Mouse (Mus musculus): ENCODE measurements around the gene Siah1b.
A peak's percentile ranks its signal among the peaks of the same experiment; 100 is the strongest.

Siah1b gene

GRCm38 (mm10) chrX:164076040-164076775 is at the start of gene Siah1b:
Siah1b (minus strand) TSS chrX:164076493.
- peak; percentile 95 for DNase-seq (ENCODE audit: low read depth, low spot score)

DNA sequence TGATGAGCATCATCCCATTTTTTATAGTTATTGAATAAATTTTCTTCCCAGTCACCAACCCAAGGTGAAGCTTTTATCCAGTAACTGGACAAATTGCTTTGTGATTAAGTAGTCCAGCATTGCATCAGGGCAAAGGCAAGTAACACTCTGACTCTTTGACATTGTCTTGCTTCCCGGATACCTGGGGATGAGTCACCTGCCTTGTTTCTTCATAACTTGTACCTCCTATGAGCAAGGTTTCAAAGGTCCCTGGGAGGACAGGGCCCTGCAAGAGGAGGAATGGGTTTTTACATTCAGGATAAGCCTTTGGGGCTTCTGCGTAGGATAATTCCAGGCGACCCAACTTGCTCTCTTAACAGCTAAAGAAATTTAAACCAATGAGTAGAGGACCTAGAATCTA is 47.6 kb upstream of the Siah1b start:
- DNase-seq (ENCODE audit: low read depth, low spot score), result no peak

GRCm38 (mm10) chrX:164113744-164114143 is 37.5 kb upstream of the Siah1b start:
- no peak for DNase-seq (ENCODE audit: low read depth, low spot score)

DNA sequence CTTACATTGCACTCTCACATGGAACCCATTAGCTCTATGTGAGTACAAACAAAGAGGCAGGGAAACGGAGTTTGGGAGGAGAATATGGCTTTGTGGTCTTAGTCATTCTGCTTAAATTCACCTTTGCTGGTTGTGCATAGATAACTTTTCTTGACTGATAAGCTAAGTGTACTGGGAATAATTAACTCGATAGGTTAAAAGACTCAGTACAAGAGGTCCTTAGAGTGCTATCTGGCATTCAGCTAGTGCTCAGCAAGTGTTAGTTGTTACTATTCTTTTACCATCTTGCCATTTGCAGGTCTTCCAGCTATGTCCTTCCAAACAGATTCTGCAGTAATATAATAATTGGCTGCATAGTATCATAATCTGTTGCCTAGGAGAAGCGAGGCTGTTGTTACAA is 34.9 kb upstream of the Siah1b start:
- DNase-seq (ENCODE audit: low read depth, low spot score), result no peak

GRCm38 (mm10) chrX:164102656-164103055 is 26.4 kb upstream of the Siah1b start:
- DNase-seq (ENCODE audit: low read depth, low spot score), result no peak

DNA sequence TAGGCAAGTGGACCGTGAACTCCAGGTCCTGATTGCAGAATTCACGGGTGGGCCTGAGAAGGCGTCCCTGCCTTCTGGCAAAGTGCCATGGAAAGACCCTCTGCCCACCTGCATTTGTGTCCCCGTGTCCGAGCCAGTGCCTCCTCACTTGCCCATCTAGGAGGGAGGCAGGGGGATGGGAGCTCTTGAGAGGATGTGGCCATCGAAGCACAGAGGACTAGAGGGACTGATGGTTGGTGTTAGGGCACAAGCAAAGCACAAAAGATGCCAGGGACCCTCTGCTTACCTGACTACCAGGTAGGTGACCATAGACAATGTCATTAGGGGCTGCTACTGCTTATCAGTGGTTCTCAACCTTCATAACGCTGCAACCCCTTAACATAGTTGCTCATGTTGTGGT is 25.9 kb upstream of the Siah1b start:
- no peak for DNase-seq (ENCODE audit: low read depth, low spot score)

DNA sequence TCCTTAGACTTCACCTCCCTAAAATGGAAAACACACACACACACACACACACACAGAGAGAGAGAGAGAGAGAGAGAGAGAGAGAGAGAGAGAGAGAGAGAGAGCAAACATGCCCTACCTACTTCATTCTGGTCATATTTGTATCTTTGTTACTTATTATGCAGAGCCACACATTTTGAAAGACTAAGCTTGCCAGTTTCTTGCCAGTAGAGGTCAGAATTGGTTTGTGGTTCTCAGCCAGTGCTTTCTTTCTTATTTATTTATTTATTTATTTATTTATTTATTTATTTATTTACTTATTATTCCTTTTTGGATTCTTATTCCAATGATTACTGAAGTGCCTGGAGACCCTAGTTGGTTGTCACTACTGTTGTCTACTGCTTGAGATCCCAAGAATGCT is 25.2 kb upstream of the Siah1b start:
- DNase-seq (ENCODE audit: low read depth, low spot score), result no peak

GRCm38 (mm10) chrX:164095838-164096237 is 19.5 kb upstream of the Siah1b start:
- DNase-seq (ENCODE audit: low read depth, low spot score), result no peak

GRCm38 (mm10) chrX:164093435-164093834 is 17.1 kb upstream of the Siah1b start:
- no peak for DNase-seq (ENCODE audit: low read depth, low spot score)

DNA sequence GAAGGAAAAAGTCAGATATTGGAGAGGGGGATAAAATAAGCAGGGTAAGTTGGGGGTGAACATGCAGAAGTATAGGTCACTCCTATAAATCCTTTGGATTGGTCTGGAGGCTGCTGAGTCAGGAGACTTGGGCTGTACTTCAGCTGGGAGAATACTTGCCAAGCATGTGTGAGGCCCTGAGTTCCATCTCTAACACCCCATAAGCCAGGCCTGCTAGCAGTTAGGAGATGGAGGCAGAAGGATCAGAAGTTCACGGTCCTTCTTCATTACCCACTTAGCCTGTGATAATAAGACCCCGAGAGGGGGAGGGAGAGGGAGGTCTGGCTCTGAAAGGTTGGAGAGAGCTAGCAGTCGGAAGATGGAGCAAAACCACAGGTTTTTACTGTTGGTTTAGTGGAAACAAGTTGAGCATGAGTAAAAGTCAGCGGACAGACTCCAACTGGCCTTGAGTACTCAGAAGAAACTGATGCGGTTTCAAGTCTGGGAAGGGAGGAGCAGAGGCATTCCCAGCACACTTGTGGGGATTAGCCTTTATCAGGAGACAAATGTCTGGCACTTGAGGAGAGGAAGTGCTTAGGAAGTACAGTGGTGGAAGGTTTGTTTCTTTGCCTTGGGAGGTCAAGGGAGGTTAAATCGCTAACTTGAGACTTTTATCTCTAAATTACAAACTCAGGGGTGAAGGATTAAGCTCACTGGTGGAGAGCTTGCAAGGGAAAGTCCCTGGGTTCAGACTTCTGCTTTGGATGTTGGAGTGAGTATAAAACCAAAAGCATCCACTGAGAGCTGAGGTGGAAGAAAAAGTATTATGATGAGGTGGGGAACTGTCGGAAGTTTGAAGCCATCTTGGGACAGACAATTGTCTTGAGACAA is 16.2 kb upstream of the Siah1b start:
- DNase-seq (ENCODE audit: low read depth, low spot score), result no peak

GRCm38 (mm10) chrX:164089916-164090315 is 13.6 kb upstream of the Siah1b start:
- no peak for DNase-seq (ENCODE audit: low read depth, low spot score)

- DNase-seq (ENCODE audit: low read depth, low spot score), result no peak
These were observed 12.3 kb upstream of the Siah1b start, which contains the start of gene Cltrn for GRCm38 (mm10) chrX:164088582-164088981. Cltrn (plus strand) TSS chrX:164088830.

- no peak for DNase-seq (ENCODE audit: low read depth, low spot score)
These were observed 5.7 kb upstream of the Siah1b start for GRCm38 (mm10) chrX:164082030-164082429.

DNA sequence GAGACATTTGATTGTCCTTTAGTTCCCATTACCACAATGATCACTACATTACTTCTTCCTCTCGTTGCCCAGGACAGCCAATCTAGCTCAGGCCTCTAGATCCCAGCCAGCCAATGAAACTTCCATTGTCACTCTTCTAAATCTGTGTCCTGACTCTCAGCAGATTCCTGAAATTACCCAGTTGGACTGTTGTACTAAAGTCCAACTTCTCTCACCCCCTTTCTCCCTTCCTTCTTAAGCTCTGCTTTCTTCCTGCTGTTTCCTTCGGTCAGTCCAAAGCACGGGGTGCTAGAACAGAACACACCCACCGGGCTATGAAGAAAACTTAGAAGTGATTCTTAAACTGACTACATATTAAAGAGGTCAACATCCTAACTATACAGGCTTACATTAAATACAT is 7.3 kb downstream of the Siah1b start:
- no peak for DNase-seq (ENCODE audit: low read depth, low spot score)

DNA sequence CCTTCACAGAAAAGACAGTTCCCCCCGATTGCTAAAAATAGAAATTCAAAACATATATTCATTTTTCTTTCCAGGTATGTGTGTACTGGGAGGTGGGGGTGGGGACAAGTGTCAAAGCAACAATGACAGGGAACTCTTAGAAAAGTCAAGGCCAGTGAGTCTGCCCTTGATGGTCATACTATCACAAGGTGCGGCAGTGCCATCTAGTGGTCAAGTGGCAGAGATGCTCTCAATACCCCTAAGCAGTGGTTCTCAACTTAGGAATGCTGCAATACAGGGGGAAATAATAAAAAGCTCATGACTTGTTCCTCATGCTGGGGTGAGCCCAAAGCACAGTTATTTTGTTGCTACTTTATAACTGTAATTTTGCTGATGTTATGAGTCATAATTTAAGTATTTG is 10.1 kb downstream of the Siah1b start:
- peak; percentile 73 for DNase-seq (ENCODE audit: low read depth, low spot score)

- DNase-seq (ENCODE audit: low read depth, low spot score), result no peak
These were observed 17.2 kb downstream of the Siah1b start for GRCm38 (mm10) chrX:164059070-164059469.

GRCm38 (mm10) chrX:164058523-164058922 is 17.8 kb downstream of the Siah1b start:
- no peak for DNase-seq (ENCODE audit: low read depth, low spot score)

DNA sequence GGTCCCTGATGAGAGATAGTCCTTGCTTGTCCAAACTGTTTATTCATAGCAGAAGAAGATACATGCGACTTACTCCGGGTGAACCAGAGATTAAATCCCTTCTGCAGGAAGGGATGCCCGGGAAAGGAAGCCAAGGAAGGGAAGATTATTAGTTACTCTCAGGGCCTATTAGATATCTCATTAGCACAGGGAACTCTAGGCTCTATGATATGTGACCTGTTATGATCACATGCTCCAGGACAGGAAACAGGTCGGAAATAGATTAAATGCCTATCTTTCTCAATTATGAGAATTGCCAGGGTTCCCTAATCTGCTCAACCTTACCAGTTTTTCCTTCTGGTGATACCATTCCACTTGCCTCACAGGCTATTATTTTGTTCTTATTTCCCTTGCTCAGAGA is 20.6 kb downstream of the Siah1b start:
- DNase-seq (ENCODE audit: low read depth, low spot score), result no peak

DNA sequence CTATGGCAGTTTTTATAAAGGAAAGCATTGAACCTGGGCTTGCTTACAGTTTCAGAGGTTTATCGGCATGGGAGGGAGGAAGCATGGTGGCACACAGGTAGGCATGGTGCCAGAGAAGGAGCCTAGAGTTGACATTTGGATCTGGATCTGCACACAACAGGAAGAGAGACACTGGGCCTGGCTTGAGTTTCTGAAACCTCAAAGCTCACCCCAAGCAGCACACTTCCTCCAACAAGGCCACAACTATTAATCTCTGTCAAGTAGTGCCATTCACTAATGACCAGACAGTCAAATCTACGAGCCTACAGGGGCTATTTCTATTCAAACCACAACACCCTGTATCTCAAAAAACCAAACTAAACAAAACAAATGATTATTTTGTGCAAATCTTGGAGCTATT is 29.6 kb downstream of the Siah1b start:
- no peak for DNase-seq (ENCODE audit: low read depth, low spot score)

DNA sequence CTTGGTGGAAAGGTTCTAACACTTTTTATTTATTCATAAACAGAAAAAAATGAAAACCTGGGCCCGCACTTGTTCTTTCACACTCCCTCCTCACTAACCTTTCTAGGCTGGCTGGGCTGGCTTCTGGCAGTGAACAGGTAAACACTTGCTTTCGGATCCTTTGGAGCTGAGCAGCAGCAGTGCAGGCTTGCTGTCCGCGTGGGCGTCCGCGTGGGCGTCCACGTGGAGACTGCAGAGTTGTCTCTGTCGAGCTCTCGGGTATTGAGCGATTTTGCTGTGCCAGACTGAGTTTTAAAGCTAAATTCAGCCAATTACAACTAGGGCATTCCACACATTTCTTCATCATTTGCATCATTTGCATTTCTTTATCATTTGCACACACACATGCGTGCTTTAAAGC is 34.2 kb downstream of the Siah1b start:
- DNase-seq (ENCODE audit: low read depth, low spot score), result no peak

DNA sequence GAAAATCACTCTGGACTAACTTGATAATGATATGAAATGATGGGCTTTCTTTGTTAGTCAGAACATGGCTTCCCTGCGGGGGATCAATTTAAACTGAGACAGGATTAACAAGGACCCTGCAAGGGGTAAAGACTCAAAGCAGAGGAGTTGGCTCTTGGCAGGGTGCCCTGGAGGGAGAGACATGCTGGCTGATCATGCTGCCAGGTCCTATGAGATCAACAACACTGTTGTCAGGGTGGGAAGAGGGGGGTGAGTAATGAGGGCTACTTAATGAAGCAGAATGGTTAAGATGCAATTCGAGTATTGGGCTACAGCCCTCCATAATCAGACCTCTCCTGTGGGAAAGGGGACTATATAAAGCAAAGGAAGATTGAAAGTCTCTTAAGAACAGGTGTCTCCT is 37.4 kb downstream of the Siah1b start:
- DNase-seq (ENCODE audit: low read depth, low spot score), result no peak

GRCm38 (mm10) chrX:164035931-164036330 is 40.4 kb downstream of the Siah1b start:
- no peak for DNase-seq (ENCODE audit: low read depth, low spot score)

DNA sequence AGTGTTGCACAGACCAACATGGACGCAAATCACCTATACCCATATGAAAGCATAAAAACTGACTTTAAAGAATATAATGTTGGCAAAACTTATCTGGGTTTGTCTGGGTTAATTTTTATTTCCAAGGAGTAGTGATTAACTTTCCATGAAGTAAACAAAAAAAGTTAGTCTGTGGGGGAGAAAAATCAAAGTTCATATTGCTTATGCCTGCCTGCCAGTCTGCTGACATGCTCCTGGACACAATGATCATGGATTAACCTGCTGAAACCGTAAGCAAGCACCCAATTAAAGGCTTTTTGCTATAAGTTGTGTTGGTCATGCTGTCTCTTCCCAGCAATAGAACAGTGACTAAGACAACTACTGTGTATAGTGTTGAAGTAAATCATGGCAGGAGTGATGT is 40.9 kb downstream of the Siah1b start:
- no peak for DNase-seq (ENCODE audit: low read depth, low spot score)

Measured in R1 (cell line).